Mouse (Mus musculus) neutrophil, adult 5-6 weeks (primary cell): ENCODE data around the gene Tfcp2l1. TPM values are rescaled to one million over a fixed set of nuclear protein-coding genes. Genes with fewer than 3 reads are reported as not detected.

ENCODE experiments used
- ATAC-seq: fragments of 151-379, 151-347 bp; 2 replicates; pipeline ENCODE4 v1.8.0; 2017; ENCODE audit warnings: mild to moderate bottlenecking, moderate TSS enrichment; ENCODE audit not compliant: insufficient number of reproducible peaks, poor library complexity, low FRiP score, severe bottlenecking; ENCODE audit errors: extremely low read depth
- total RNA-seq: library from RNA; stranded (forward); fragments of 200-1000 nt; gene quantifications from 2 replicates; pipeline ENCODE4 v1.2.3, GENCODE M21; 2017

Tfcp2l1 gene
- total RNA-seq, 1 experiment from 2014 or later = not detected

- no peak for ATAC-seq
Observed at GRCm38 (mm10) chr1:118648015-118648414, 20.3 kb downstream of the Tfcp2l1 start.

- ATAC-seq = no peak
Observed at GRCm38 (mm10) chr1:118649933-118650770, 22.4 kb downstream of the Tfcp2l1 start.

DNA sequence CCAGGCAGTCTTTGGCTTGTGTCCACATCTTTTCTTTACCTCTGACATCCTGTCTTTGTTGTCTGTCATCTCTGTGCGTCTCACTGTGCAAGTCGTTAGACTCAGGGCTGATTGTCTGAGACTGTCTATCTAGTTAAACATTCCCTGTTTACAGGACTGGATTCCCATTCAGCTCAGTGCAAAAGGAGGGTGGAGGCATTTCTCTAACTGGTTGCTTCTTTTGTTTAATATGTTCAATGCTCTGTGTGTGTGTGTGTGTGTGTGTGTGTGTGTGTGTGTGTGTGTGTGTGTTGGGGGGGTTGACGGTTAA lies 23.0 kb downstream of the Tfcp2l1 start:
- no peak for ATAC-seq

GRCm38 (mm10) chr1:118658716-118659115 lies 31.0 kb downstream of the Tfcp2l1 start:
- ATAC-seq = no peak

- ATAC-seq = no peak
Observed at GRCm38 (mm10) chr1:118660880-118661465, 33.2 kb downstream of the Tfcp2l1 start.

DNA sequence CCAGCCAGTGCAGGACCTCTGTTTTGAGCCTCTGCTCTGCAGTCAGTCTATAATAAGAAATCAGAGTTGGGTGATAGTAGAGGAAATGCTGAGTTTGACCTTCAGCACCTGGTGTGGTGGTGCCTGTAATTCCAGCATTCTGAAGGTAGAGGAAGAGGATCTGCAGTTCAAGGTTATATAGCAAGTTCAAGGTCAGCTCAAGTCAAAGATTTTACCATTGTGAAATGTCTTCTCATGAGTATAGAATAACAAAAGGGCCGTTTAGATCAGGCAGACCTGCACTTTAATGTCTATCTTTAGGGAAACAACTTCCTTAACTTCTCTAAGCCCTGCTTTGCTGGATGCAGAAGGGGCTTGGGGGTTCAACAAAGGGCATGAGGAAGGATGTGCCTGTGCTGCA lies 35.3 kb downstream of the Tfcp2l1 start:
- ATAC-seq = no peak

GRCm38 (mm10) chr1:118667536-118667935 lies 39.8 kb downstream of the Tfcp2l1 start:
- ATAC-seq = no peak

DNA sequence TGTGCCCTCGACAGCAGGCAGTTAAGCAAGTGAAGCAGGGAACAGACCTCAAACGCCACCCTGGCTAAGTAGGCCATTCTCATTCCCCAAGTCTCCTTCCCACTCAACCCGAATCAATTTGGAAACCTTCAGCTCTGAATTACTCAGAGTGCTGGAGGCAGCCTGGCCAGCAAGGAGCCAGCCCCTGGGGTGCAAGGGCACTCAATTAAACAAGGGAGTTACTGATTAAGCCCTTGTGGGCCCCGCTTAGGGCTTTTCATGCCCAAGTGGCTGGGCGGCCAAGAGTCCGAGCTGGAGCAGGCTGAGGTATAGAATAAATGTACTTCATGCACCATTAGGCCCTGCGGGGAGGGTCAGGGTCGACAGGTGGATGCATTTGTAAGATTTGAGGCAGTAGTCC lies 44.5 kb downstream of the Tfcp2l1 start:
- no peak for ATAC-seq

DNA sequence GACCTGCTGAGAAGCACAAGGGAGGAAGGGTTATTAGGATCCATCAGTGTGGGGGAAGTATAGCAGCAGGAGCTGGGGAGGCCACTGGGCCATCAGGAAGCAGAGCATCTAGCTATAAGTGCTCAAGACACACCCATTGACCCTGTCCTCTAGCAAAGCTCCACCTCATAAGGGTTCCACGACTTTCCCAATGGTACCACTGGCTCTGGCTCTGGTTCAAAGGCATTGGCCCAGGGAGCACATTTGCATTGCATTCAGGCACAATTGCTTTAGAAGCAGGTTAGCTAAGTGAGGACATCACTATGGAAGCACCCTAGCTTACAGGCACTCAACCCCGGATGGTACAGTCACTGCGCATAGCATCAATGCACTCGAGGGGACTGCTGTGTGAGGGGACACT lies 46.4 kb downstream of the Tfcp2l1 start:
- ATAC-seq = no peak

DNA sequence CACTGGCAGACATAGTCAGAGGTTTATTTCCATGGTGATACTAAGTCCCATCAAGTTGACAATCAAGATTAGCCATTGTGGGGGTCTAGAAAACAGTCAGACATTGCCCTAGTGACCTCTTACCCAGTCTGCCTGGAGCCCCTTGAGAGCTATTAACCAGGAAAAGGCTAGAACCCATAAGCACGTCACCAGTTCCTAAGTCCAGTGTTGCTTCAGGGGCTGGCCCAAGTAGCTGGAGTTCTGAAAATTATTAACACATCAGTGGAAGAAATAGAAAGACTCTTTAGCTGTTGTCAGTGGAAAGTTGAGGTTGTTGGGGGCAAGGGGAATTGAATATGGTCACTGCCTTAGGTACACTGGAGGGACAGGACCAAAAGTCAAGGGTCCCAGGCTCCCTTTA lies 54.2 kb downstream of the Tfcp2l1 start:
- no peak for ATAC-seq

GRCm38 (mm10) chr1:118683686-118684085 lies 55.9 kb downstream of the Tfcp2l1 start:
- no peak for ATAC-seq

GRCm38 (mm10) chr1:118687726-118688125 lies 60.0 kb downstream of the Tfcp2l1 start:
- ATAC-seq = no peak

GRCm38 (mm10) chr1:118689830-118690229 lies 62.1 kb downstream of the Tfcp2l1 start:
- ATAC-seq = no peak

DNA sequence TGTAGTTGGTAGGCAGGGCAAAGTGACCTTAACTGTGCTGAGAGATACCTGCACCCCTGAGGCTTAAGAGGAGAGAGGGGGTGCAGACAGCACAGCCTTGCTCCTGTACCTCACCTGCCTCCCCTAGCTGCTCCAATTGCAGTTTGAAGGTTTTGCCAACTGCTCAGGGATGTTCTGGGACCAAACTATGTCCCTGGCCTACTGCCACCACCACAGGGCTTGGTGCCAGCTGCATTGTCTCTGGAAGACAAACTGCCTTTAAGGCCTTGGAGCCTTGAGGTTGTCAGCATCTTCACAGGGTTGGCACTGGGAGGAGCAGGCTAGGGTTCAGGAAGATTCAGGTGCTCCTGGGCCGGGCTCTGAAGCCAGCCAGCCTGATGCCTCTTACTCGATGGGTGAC lies 66.7 kb downstream of the Tfcp2l1 start:
- no peak for ATAC-seq

GRCm38 (mm10) chr1:118697906-118698305 lies 70.2 kb downstream of the Tfcp2l1 start:
- ATAC-seq = no peak

DNA sequence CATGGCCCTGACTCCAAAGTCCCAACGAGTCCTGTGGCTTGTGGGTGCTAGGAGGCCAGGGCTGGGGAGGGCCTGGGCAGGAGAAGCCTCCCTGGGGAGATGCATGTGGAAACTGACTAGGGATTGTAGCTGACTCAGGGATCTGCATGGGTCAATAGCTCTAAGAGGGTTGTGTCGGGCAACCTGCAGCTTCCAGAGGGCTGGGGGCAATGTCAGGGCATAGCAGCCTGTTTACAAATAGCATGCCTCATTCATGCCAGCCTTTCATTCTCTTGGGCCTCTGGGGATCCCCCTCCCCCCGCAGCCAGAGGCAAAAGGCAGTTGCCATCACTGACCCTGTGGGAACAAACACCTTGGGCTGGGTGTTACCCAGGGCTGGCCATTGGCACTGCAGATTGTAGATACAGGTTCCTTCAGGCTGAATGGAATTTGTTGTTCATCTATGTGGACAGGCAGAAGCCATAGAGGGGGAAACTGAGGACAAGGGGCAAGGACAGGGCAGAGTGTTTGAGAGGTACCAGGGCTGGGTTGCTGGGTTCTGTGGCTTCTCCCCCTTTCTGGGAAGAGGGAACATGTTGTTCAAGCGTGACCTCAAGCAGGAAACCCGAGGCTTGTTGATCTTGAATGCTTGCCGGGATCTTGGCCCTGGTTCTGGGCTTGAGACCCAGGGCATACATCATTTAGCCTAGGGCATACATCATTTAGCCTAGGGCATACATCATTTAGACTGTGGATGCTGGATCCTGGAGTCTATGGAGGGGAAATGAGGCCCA lies 71.6 kb downstream of the Tfcp2l1 start:
- ATAC-seq = no peak

- no peak for ATAC-seq
Observed at GRCm38 (mm10) chr1:118699961-118700360, 72.2 kb downstream of the Tfcp2l1 start.

GRCm38 (mm10) chr1:118711606-118712005 lies 83.9 kb downstream of the Tfcp2l1 start:
- no peak for ATAC-seq

GRCm38 (mm10) chr1:118716225-118716624 lies 88.5 kb downstream of the Tfcp2l1 start:
- ATAC-seq = no peak

- no peak for ATAC-seq
Observed at GRCm38 (mm10) chr1:118718055-118718454, 90.3 kb downstream of the Tfcp2l1 start.
